Mouse (Mus musculus) granulocyte monocyte progenitor cell, adult 5-6 weeks (primary cell): ENCODE measurements at regions not wholly inside any gene's neighbourhood (a gene's known extent, or its start where the extent isn't known, plus 50 kb on each side); places are given as distances from the start of the nearest gene placed in this dataset.

Experiments
- ATAC-seq: replicated peaks from 2 replicates; pipeline ENCODE4 v1.8.0; 2016; ENCODE audit warnings: mild to moderate bottlenecking, moderate TSS enrichment, inconsistent platforms; ENCODE audit not compliant: poor library complexity, severe bottlenecking

DNA sequence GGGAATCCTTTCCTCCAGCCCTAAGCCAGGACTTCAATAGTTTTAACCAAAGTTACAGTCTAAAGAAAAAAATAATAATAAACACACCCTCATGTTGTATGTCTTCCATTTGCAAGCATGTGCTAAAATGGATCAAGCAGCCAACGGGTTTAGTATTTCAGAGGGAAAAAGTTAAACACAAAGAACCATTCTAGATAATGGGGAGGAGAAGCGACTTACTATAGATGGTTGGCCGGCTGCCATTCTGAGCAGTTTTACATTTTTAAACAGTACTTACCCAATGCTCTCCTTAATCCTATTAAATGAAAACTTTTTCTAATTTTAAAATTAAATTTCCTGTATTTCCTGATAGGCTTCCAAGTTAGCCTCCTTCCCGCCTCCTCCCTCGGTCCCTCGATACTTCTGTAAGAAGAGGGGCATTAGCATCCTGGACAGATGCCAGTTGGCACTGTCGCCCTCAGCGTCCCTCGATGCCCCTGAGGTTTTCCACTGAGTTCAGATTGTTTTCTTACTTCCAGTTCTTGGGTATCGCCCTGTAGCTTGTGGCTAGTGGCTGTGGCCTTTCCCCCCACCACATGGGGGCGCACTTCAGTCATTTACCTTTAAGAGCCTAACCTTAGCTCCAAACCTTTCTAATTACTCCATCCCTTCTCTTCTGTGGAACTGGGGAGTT lies 2188.2 kb upstream of the Gm7489 start:
- ATAC-seq, result peak; percentile 56

DNA sequence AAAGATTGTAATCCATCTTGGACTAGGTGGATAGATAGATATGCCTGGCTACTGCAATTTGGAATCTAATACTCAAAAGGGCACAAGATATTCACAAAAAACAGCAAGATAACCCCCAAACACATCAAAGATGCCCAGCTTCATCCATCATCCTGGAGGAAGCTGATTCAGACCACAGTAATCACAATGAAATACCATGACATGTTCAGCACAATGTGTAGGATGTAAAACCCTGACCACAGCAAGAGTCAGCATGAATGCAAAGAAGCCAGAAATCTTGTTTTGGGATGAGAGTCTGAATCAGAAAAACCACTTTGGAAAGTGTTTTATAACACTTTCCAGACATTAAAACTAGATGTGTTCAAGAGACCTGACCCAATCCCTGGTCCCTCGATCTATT lies 2180.5 kb upstream of the Gm7489 start:
- ATAC-seq, result no peak

DNA sequence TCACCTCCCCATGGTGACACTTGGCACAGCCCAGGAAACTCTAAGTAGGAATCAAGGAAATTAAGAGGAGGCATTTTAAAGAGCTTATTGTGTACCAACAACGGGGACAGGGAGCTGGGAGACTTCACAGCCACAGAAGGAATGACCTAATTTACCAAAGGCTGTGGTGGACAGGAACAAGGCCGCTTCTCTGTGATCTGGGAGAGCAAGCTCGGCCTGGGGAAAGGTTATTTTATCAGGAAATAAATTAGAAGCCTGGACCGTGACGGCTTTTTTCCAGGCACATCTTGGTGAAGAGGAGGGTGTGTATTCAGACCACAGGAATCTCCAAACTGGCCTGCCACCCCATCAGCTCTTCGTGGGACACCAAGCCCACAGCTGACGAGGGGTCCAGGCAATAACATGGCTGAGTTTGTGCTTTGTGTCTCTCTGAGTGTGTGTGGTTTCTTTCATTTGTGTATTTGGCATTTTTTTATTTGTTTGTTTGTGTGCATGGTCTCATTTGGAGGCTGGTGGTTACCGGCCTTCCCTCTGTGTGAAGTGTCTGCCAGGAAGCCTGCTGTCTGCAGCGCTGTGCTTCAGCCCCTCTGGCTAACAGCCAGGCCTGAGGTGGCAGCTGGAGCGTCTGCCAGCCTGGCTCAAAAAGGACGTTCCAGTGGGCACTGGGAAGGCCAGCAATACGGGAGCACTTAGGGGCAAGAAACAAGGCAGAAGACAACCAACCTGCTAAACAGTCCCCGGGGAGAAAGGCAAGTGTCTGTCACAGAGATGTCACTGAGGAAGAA lies 2174.6 kb upstream of the Gm7489 start:
- no peak for ATAC-seq

DNA sequence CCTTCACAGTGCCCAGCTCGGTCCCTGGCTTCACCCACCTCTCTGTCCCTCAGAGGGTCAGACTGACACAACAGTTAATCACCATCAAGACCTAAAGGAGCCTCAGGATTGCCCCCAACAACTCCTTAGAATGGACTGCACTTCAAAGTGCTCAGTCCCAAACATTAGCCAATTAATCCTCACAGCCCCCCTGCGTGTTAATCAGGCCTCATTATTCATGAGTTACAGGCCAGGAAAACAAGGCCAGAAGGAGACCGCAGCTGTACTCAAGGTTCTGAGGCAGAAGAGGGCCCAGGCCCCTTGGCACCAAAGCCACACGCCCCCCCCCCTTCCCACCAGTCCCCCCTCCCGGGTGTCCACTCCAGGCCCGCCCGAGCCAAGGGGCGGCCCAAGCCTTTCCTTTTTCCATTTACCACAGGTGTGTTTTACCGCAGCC lies 2163.8 kb upstream of the Gm7489 start:
- ATAC-seq, result no peak

DNA sequence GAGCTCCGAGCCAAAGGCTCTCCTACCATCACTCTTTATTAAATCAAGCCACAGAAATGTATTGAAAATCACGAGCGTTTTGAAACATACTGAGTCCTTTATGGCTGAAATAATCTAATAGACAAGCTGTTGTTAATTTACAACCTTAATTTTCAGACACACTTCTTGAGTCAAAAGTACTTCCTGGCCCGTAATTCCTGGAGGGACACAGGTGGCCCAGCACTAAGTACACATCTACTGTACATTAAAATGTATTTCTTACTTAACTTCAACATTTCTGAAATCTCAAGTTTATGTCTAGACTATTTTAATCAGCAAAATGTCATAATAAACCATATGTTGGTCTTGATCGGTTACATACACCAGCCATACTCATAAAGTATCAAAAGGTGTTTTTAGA lies 2163.3 kb upstream of the Gm7489 start:
- no peak for ATAC-seq

DNA sequence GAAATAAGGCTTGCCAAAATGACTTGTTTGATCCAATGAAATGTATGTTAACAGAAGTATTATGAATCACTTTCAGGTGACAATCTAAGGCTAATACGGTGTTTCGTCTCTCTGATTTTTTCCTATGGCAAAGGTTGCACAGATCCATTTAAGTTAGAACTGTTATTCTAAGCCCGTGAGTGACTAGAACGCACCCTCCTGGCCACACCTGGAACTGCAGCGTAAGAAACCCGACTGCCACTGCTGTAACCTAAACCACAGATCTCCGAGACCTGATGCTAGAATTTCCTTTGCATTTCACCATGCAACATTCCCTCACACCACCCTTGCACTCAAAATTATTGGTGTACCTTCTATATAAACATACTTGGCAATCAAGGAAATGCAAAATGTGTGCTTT lies 2160.6 kb upstream of the Gm7489 start:
- ATAC-seq, result peak; percentile 61

DNA sequence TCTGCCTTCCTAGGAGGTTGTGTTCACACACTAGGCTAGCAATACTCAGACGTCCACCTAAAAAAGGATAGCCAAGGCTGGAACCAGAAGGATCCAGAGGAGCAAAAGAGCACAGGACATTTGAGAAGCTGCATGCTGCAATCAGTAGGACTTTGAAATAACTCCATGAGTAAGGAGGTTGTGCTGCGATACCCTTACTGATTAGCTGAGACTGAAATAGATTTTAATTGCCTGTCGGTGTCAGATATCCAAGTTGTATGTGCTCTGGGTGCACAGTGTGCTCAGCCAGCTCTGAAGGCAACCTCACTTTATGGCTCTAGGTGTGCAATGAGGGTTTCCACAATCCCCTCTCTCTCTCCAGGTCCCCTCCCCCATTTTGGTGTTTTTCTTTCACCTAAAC lies 2159.2 kb upstream of the Gm7489 start:
- ATAC-seq, result no peak

- no peak for ATAC-seq
Observed at GRCm38 (mm10) chr15:51730106-51730505, 2154.6 kb upstream of the Gm7489 start.

GRCm38 (mm10) chr15:51730805-51731412 lies 2153.8 kb upstream of the Gm7489 start:
- no peak for ATAC-seq

GRCm38 (mm10) chr15:51734194-51734593 lies 2150.5 kb upstream of the Gm7489 start:
- peak; percentile 65 for ATAC-seq
